Mouse (Mus musculus) gastrocnemius, adult 2 months (tissue): ENCODE data around the gene Sgip1. TPM values are rescaled to one million over a fixed set of nuclear protein-coding genes. Genes with fewer than 3 reads are reported as not detected.

ENCODE experiments used
- DNase-seq: peaks from one replicate; pipeline ENCODE4 v3.0.0; 2022
- H3K27ac ChIP-seq: fragments of 200-600 bp; 2 replicates; pipeline ENCODE4 v1.8.1; 2022; ENCODE audit warnings: mild to moderate bottlenecking
- H3K4me3 ChIP-seq: fragments of 200-600 bp; 2 replicates; pipeline ENCODE4 v1.8.1; 2022; ENCODE audit warnings: mild to moderate bottlenecking, moderate library complexity
- CTCF ChIP-seq: fragments of 200-600 bp; IDR thresholded peaks from 2 replicates; pipeline ENCODE4 v1.8.1; 2022; ENCODE audit warnings: antibody characterized with exemption, mild to moderate bottlenecking, moderate library complexity
- intact Hi-C: fragments of 180-260 bp; cut with DNase I; formaldehyde crosslinking; loops from one replicate; pipeline ENCODE4 v1.15.1; 2025
- total RNA-seq, 2 experiments: library from RNA; stranded (reverse); gene quantifications; 2 replicates each; pipeline ENCODE4 v1.2.3; 2021

Gene Sgip1
- total RNA-seq, 2 experiments from 2014 or later = 1.8 to 2.4 TPM

- Histone ChIP-seq H3K27ac (no peak overlapping the region), H3K4me3 (no peak overlapping the region)
- DNase-seq = no peak
- no peak for TF ChIP-seq CTCF
- intact Hi-C loops = loop anchor here (2.0 kb wide), 1 partner anchor 361 kb away; no protein-coding TSS in a partner anchor
Observed at GRCm38 (mm10) chr4:102986173-102986572, 245.1 kb downstream of the Sgip1 start.

GRCm38 (mm10) chr4:102986917-102987316 is 245.8 kb downstream of the Sgip1 start:
- intact Hi-C loops = loop anchor here (1.0 to 2.0 kb wide), 2 partner anchors 159 to 360 kb away; no protein-coding TSS in a partner anchor
- peak; percentile 85 for TF ChIP-seq CTCF
- DNase-seq = peak; percentile 29
- H3K27ac ChIP-seq = no peak overlapping the region
- H3K4me3 ChIP-seq = no peak overlapping the region

- Histone ChIP-seq H3K4me3 (no peak overlapping the region), H3K27ac (no peak overlapping the region)
- no peak for DNase-seq
- intact Hi-C loops = loop anchor here (1.0 to 2.0 kb wide), 2 partner anchors 159 to 359 kb away; no protein-coding TSS in a partner anchor
- no peak for TF ChIP-seq CTCF
Observed at GRCm38 (mm10) chr4:102987325-102987724, 246.2 kb downstream of the Sgip1 start.

- Histone ChIP-seq H3K4me3 (no peak overlapping the region), H3K27ac (no peak overlapping the region)
- no peak for TF ChIP-seq CTCF
- no peak for DNase-seq
- intact Hi-C loops = loop anchor here (1.0 to 2.0 kb wide), 2 partner anchors 159 to 359 kb away; no protein-coding TSS in a partner anchor
Observed at GRCm38 (mm10) chr4:102987756-102988155, 246.7 kb downstream of the Sgip1 start.

- H3K4me3 ChIP-seq = no peak overlapping the region
- no peak for TF ChIP-seq CTCF
- intact Hi-C loops = no loop called here
- DNase-seq = no peak
- no peak overlapping the region for H3K27ac ChIP-seq
Observed at GRCm38 (mm10) chr4:102988526-102988925, 247.4 kb downstream of the Sgip1 start.

GRCm38 (mm10) chr4:102989391-102989790 is 248.3 kb downstream of the Sgip1 start:
- intact Hi-C loops = no loop called here
- TF ChIP-seq CTCF = no peak
- Histone ChIP-seq H3K4me3 (no peak overlapping the region), H3K27ac (no peak overlapping the region)
- DNase-seq = no peak

GRCm38 (mm10) chr4:102990016-102990415 is 248.9 kb downstream of the Sgip1 start:
- DNase-seq = no peak
- TF ChIP-seq CTCF = no peak
- intact Hi-C loops = no loop called here
- H3K4me3 ChIP-seq = no peak overlapping the region
- H3K27ac ChIP-seq = no peak overlapping the region

- no peak for TF ChIP-seq CTCF
- DNase-seq = no peak
- intact Hi-C loops = no loop called here
- no peak overlapping the region for H3K4me3 ChIP-seq
- no peak overlapping the region for H3K27ac ChIP-seq
Observed at GRCm38 (mm10) chr4:102990595-102991340, 249.7 kb downstream of the Sgip1 start.

GRCm38 (mm10) chr4:102991685-102992084 is 250.6 kb downstream of the Sgip1 start:
- DNase-seq = no peak
- TF ChIP-seq CTCF = no peak
- Histone ChIP-seq H3K4me3 (no peak overlapping the region), H3K27ac (no peak overlapping the region)
- intact Hi-C loops = no loop called here

- Histone ChIP-seq H3K27ac (no peak overlapping the region), H3K4me3 (no peak overlapping the region)
- DNase-seq = no peak
- intact Hi-C loops = no loop called here
- no peak for TF ChIP-seq CTCF
Observed at GRCm38 (mm10) chr4:103004681-103005080, 263.6 kb downstream of the Sgip1 start.

- TF ChIP-seq CTCF = no peak
- no peak overlapping the region for H3K4me3 ChIP-seq
- no peak overlapping the region for H3K27ac ChIP-seq
- no peak for DNase-seq
- intact Hi-C loops = no loop called here
Observed at GRCm38 (mm10) chr4:103005190-103005945, 264.3 kb downstream of the Sgip1 start.

- Histone ChIP-seq H3K4me3 (no peak overlapping the region), H3K27ac (no peak overlapping the region)
- intact Hi-C loops = no loop called here
- DNase-seq = no peak
- no peak for TF ChIP-seq CTCF
Observed at GRCm38 (mm10) chr4:103006266-103006665, 265.2 kb downstream of the Sgip1 start.

GRCm38 (mm10) chr4:103006943-103007418 is 265.9 kb downstream of the Sgip1 start:
- Histone ChIP-seq H3K27ac (no peak overlapping the region), H3K4me3 (no peak overlapping the region)
- DNase-seq = no peak
- TF ChIP-seq CTCF = no peak
- intact Hi-C loops = no loop called here
